Mouse (Mus musculus): Measurements from ENCODE around the gene Gramd4. TPM values are rescaled to one million over a fixed set of nuclear protein-coding genes. Genes with fewer than 3 reads are reported as not detected.

Gramd4 gene
- 10 to 100 TPM; 30.4 to 34.7 TPM for total RNA-seq (2021)

DNA sequence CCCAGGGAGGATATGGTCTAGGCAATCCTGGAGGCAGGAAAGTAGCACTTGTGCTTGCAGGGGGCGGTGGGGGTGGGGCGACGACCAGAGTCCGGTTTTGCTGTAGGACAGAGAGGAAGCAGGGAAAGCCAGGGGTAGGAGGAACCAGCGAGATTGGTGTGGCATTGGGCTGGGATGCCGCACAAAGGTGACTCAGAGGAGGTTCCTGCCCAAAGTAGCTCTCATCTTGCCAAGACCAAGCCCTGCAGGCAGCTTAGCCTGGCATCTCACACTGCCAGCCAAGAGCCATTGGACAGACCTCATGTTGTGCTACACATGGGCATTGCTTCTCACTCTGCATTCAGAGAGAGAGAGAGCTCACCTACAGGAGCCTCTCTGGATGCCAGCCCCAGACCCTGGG is at the start of gene Gramd4:
TSS of gene Gramd4 (plus strand) at position 283 of the 400 bp plus-strand sequence.
- no peak for DNase-seq (ENCODE audit: low spot score)

DNA sequence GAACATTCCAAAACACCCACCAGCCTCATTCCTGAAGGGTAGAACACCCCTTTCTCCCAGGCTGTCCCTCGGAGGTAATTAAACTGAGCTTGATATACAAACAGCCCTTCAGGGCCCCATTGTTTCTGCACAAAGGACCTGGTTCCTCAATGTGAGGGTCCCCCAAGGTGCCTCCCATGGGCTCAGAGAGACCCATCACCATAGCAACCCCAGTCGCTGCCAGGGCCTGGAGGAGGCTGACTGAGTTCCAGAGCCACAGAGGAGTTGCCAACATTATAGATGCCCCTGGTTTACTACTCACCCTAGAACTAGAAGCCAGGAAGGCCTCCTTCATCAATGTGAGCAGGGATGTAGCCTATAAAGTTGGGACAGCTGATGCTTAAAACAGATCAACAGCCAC is 44.4 kb upstream of the Gramd4 start:
- intact Hi-C loops (cut with DNase I): no loop called here
- DNase-seq (ENCODE audit: low spot score): no peak

More for the DNA sequence above, at the start of gene Gramd4:
- intact Hi-C loops (cut with DNase I): loop anchor here (10.0 kb wide), 1 partner anchor 177 kb away; no protein-coding TSS in a partner anchor

DNA sequence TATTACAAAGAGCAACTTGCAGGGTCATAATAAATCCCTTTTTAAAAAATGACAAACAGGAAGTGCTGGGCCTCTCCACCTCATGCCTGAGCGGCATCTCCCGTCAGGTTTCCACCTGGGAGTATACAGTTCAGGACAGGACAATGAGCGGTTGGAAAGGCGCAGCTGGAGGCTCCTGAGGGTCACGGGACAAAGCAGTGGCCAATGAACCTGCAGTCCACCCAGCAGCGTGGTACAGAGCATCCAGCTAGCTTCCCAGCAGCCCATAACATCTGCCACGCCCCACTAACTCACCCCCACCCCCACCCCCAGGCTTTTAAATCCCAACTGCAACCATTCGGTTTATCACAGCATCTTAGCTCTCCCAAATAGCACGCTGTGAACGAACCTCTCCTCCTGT is 43.8 kb upstream of the Gramd4 start:
- intact Hi-C loops (cut with DNase I): no loop called here
- DNase-seq (ENCODE audit: low spot score): no peak

DNA sequence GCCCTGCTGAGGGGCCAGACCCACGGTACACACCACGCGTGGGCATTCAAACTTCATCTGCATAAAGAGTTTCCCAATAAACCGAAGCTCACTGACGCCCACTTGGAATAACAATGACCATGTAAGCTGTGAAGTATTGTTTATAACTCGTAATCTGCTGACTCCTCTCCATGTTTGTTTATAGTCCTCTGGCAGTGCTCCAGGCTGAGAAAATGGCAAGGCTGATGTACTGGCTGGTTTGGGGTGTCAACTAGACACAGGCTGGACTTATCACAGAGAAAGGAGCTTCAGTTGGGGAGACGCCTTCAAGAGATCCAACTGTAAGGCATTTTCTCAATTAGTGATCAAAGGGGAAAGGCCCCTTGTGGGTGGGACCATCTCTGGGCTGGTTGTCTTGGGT is 42.5 kb upstream of the Gramd4 start:
- no peak for DNase-seq (ENCODE audit: low spot score)
- intact Hi-C loops (cut with DNase I): no loop called here

DNA sequence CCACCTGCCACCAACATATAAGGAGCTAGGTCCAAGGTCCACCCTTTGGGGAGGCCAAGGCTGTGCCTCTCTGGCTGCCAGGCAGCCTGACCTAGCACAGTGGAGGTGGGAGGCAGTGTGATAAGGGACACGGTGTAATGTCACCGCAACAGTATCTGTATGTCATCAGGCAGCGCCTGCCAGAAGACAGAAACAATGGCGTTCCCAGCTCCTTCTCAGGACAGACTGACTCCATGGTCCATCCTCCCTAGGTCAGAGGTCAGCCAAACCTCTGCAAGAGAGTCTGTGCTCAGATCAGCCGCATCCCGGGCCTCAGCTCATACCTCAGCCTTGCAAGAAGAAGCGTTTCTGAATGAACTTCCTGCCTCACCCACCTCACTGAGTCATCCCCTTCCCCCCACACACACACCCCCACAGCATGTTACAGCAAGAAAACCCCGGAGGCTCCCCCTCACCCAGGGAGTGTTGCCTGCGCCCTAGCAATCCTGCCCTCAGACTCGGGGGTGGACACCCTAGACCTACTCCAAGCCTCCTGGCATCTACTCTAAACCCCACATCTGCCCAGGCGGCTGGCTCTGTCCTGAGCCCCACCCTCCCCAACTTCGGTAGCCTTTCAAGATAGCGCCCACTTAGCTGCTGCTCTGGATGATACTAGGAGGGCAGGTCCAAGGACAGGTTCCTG is 41.5 kb upstream of the Gramd4 start:
- DNase-seq (ENCODE audit: low spot score): no peak
- intact Hi-C loops (cut with DNase I): no loop called here

DNA sequence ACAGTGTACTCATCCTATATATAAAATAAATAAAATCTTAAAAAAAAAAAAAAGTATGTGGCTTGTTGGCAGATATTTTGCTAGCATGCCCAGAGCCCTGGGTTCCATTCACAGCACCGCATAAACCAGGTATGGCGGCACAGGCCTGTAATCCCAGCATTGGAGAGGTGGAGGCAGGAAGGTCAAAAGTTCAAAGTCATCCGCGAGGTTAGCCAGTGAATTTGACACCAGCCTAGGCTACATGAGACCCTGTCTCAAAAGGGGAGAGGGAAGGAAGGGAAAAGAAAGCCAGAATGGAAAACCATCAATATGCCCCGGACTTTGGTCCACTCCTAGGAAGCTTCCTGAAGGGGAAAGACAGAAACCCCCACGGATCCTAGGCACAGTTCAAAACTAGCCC is 40.2 kb upstream of the Gramd4 start:
- intact Hi-C loops (cut with DNase I): no loop called here
- DNase-seq (ENCODE audit: low spot score): no peak

DNA sequence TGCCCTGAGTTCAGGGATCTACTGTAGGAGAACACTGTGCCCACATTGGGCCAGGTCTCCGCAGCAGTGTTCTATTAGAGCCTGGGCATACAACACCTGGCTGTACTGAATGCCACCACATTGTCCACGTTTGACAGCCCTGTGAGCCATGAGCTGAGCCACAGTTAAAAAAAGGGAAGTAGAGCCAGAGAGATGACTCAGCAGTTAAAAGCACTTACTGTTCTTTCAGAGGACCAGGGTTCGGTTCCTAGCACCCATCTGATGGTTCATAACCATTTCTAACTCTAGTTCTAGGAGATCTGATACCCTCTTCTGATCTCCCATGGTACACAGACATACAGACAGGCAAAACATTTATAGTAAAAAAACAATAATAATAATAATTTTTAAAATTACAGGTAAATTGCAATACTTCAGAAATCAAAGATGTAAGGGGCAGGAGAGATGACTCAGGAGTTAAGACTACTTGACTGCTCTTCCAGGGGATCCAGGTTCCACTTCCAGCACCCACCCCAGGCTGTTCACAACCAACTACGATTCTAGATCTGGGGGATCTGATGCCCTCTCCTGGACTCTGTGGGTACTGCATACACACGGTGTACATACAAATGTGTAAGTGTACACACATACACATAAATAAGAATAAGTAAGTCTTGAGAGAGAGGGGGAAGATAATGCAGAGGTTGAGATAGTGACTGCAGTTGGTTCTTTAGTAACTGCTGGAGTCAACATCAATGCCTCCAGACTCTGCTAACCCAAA is 38.6 kb upstream of the Gramd4 start:
- intact Hi-C loops (cut with DNase I): no loop called here
- DNase-seq (ENCODE audit: low spot score): no peak

DNA sequence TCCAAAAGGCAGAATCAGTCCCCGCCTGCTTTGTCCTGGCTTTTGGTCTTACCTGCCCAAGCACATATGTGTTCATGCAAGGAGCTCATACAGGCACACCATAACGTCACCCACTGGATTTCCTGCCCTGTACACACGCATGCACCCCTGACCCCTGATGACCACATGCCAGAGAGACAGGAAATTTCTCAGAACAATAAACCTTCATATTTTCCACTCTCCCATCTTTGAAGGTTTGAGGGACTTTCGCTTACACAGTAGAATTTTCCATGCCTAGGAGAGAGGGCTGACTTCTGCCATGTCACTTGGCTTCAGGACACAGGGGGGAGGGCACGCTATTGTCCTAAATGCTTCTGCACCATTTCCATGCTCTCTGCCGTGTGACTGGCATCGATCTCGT is 37.5 kb upstream of the Gramd4 start:
- no peak for DNase-seq (ENCODE audit: low spot score)
- intact Hi-C loops (cut with DNase I): no loop called here

DNA sequence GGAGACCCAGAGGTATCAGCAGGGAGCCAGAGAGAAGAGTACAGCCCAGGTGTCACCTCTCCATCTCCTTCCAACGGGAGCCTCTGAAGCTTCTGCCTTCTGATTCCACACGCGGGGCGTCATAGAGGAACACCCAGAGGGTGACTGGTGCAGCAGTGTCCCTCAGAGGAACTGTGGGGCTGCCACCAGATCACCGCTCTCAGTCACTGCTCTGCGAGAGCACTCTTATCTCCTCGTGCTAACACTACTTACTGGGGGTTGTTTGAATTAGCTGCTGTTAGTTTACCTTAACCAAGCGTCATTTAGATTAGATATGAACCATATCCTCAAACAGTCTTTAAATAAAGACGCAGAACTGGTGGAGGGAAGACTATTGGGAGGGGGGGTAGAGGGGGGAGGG is 36.2 kb upstream of the Gramd4 start:
- intact Hi-C loops (cut with DNase I): no loop called here
- DNase-seq (ENCODE audit: low spot score): no peak

DNA sequence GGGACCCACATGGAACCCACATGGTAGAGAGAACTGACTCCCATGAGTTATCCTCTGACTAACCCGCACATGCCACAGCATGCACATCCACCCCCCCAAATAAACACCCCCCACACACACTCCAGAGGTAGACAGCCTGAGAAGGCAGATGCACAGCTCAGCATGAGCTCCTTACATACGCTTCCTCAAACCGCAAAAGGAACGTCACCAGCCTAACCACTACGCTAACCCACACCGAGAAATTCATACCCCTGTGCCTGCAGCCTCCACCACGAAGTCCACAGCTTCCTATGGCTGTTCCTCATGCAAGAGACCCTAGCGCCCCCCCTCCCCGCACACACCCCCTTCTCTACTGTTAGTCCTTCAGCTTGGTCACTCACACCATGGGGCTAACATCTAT is 35.5 kb upstream of the Gramd4 start:
- intact Hi-C loops (cut with DNase I): no loop called here
- no peak for DNase-seq (ENCODE audit: low spot score)

DNA sequence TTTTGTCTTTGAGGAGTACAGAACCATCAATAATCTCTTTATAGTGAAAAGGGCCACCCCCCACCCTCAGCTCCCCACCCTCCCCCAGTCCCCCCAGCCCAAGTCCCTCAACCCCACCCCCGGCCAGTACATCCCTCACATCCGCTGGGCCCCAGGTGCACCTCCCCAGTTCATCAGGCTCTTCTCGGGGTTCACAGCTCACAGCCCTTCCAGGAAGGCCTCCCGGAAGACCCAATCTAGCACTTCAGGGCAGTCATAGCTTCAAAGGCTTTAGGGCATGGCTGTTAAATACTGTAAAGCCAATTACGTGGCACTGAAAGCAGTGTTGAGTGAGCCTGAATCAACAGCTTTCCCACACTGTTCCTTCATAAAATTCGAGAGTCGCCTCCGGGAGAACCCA is 29.6 kb upstream of the Gramd4 start:
- DNase-seq (ENCODE audit: low spot score): no peak
- intact Hi-C loops (cut with DNase I): no loop called here

DNA sequence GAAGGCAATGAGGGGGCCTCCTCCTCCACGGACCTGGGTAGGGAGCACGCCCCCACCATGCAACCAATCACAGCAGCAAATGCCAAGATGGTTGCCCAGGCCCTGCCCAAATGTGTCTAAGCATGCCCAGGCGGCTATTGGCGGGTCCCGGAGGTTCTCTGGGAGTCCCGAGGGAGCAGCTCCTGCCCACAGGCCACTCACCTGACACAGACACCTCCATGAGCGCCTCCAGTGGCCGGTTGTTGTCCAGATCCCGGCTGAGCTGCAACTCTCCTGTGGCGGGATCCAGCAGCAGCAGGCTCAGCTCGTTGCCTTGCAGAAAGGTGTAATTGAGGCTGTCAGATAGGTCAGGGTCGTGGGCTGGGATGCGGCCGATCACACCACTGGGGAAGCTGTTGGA is 27.5 kb upstream of the Gramd4 start:
- DNase-seq (ENCODE audit: low spot score): no peak
- intact Hi-C loops (cut with DNase I): no loop called here

DNA sequence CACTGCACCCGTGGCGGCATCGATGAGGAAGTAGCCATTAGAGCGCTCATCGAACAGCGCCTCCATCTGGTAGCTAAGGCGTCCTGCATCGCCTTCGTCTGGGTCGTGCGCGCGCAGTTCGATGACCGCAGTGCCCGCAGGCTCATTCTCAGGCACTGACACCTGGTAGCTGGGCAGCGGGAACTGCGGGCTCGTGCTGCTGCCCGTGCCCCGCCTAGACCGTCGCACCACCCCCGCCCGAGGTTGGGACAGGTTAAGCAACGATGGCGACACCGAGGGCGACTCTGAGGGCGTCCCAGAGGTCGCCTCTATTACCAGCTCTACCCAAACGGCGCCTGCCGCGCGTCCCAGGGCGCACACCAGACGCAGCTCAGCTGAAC is 24.7 kb upstream of the Gramd4 start:
- intact Hi-C loops (cut with DNase I): no loop called here
- DNase-seq (ENCODE audit: low spot score): no peak

DNA sequence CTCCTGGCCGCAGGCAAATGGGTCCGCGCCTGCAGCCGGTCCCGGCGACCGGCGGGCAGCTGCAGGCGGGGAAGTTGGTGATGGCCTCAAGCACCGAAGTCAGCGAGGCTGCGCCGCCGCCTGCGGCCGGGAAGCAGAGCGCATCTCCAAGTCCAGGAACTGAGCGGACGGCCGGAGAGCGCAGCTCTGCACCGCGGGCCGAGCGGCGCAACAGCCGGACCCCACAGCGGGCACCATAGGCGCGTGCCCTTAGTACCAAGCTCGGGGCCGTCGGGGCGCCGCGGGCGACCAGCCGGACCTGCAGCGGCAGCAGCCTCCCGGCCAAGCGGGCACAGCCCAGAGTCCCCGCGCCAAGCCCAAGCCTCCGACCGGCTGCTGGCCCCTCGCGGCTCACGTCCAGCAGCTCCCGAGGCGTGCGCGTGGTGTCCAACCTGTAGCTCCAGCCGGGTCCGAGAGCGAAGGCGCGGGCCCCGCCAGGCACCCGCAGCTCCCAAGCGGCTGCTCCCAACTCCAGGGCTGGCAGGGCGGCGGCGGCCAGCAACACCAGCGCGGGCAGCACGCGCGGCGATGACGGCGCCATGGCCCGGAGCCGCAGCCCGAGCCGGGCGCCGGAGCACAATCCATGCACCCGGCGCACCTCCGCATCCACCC is 24.2 kb upstream of the Gramd4 start, which contains the start of gene Celsr1:
TSS of gene Celsr1 (minus strand) at position 587 of the 651 bp plus-strand sequence.
- DNase-seq (ENCODE audit: low spot score): no peak
- intact Hi-C loops (cut with DNase I): no loop called here

DNA sequence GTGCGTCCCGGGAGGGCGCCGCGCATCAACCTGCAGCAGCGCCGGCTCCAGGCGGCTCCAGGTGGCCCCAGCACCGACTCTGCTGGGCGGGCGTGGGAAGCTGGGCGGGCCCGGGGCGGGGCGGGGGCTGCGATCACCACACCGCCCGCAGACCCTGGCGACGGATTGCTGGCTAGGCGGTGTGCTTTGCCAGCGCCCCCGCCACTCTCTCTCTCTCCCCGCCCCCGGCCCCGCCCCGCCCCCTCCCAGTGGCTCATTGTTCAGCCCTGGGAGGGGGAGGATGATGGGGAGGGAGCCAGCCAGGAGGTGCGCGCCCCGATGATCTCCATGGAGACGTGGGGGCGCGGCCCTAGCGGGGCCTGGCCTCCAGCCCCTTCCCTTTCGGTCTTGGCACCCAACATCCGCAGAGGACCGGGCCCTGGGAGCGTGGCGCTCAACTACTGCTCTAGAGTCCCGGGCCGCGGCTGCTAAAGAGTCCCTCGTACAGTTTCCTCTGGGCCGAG is 23.4 kb upstream of the Gramd4 start:
- intact Hi-C loops (cut with DNase I): no loop called here
- DNase-seq (ENCODE audit: low spot score): no peak

DNA sequence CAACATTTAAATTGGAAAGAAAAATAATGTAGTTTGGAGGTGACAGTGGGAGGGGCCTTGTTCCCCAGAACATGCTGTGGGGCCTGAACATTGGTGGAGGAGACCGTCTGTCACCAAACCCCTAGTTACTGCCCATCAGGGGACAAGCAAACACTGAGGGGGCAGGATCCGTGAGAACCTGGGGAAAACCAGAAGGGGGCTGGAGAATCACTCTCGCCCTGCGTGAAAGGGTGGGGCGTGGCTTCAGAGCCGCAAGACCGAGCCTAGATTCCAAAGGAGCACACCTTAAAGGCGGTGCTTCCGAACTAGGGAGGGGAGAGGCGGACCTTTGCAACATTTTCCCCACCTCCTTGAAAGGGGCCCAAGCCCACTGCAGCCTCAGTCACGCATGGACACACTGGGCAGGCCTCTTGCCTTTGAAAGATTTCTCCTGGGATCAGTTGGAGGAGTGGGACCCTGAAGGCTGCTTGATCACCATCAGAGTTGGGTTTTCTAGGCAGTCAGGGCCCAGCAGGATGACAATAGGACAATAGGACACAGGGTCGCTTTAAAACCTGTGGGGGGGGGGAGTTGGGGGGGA is 22.6 kb upstream of the Gramd4 start:
- DNase-seq (ENCODE audit: low spot score): no peak
- intact Hi-C loops (cut with DNase I): loop anchor here (5.0 kb wide), 1 partner anchor 318 kb away; no protein-coding TSS in a partner anchor

DNA sequence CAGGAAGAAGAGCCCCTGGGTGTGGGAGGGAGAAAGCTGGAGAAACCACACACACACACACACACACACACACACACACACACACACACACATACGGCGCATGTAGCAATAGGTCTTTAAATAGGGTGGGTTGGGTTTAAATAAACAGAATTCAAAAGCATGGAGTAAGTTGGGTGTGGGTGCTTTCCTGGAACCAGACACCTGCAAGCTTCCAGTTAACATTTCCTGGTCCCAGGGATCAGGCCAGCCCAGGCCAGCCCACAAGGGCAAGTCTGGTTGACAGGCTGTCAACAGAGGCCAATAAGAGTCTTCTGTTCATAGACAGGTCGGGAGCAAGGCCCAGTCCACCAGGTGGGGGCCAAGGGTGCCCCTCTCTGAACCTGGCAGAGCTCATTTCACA is 21.6 kb upstream of the Gramd4 start:
- intact Hi-C loops (cut with DNase I): loop anchor here (5.0 kb wide), 1 partner anchor 319 kb away; no protein-coding TSS in a partner anchor
- DNase-seq (ENCODE audit: low spot score): no peak

DNA sequence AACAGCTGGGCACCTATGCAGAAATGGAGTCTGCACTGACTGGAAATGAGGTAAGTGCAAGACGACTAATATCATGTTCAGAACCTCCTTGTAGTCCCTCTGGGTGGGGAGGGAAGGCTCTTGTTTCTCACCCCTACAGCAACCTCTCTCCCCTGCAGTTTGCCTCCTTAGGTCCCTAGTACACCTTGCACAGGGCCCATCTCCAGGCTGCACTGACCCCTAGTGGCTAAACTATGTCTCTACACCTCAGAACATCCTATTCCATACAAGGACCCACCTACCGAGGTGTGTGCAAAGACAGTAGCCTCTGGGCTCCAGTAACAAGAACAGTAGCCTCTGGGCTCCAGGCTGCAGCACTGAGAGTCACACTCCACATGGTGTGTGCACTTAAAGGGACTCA is 18.7 kb upstream of the Gramd4 start:
- intact Hi-C loops (cut with DNase I): loop anchor here (1.0 to 5.0 kb wide), 3 partner anchors 134 to 322 kb away; no protein-coding TSS in a partner anchor

DNA sequence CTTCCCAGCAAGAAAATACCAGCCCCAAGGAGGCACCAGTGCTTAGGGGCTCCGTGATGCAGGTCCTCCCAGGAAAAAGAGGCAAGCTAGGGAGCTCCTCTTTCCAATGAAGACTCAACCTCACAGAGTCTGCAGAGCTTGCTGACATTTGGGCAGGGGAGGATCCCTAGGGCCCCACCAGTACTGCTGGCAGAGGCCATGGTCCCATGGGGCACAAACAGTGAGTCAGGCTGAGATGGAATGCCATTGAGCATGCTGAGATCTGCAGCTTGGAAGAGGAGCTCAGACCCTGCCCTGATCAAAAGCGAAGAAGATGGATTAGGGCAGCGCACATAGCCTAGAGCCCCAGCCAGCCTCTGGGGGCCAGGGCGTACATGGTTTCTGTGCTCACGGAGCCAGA is 16.1 kb upstream of the Gramd4 start:
- intact Hi-C loops (cut with DNase I): no loop called here
- DNase-seq (ENCODE audit: low spot score): no peak

More for the DNA sequence above, 18.7 kb upstream of the Gramd4 start:
- no peak for DNase-seq (ENCODE audit: low spot score)

DNA sequence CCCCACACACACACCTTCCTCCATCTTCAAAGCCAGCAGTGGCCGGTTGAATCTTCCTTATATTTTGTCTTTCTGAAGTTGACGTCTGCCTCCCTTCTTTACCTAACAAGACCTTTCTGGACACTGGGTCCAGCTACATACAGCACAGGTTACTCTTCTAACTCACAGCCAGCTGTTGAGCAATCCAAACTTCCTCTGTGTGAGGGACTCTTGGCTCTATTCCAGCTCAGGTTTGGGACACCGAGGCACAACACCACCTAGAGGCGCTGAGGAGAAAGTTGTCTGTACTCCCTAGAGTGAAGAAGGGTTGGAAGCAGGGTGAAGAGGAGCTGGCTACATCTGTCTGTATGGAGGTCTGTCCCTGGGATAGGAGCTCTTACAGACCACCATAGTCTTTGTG is 15.1 kb upstream of the Gramd4 start:
- DNase-seq (ENCODE audit: low spot score): no peak
- intact Hi-C loops (cut with DNase I): no loop called here

Data from heart, postnatal 25 days (tissue).